Mouse (Mus musculus) limb, embryonic 13.5 days (tissue): ENCODE data around the gene Btd. TPM values are rescaled to one million over a fixed set of nuclear protein-coding genes. Genes with fewer than 3 reads are reported as not detected.

Experiments used
- ATAC-seq: fragments of 200-750 bp; cut with Nextera tagmentation; 2 replicates; pipeline ENCODE4 v1.8.0; 2017; ENCODE audit warnings: low read depth, moderate number of reproducible peaks, moderate TSS enrichment; ENCODE audit not compliant: low FRiP score
- H3K27ac ChIP-seq: fragments of 300-500 bp; sonication (generic); 2 replicates; pipeline ENCODE4 v1.5.1; 2015; ENCODE audit warnings: inconsistent platforms, mild to moderate bottlenecking, moderate library complexity
- H3K27me3 ChIP-seq: fragments of 300-500 bp; sonication (generic); 2 replicates; pipeline ENCODE4 v1.6.1; 2015; ENCODE audit warnings: mild to moderate bottlenecking, inconsistent platforms
- H3K36me3 ChIP-seq: fragments of 300-500 bp; sonication (generic); 2 replicates; pipeline ENCODE4 v1.6.1; 2015; ENCODE audit warnings: inconsistent platforms, mild to moderate bottlenecking, moderate library complexity
- H3K4me1 ChIP-seq: fragments of 300-500 bp; sonication (generic); 2 replicates; pipeline ENCODE4 v1.6.1; 2015; ENCODE audit warnings: inconsistent platforms
- H3K4me2 ChIP-seq: fragments of 300-500 bp; sonication (generic); replicated peaks from 2 replicates; pipeline ENCODE4 v1.6.1; 2015; ENCODE audit warnings: inconsistent platforms, mild to moderate bottlenecking, moderate library complexity
- H3K4me3 ChIP-seq: fragments of 300-500 bp; sonication (generic); 2 replicates; pipeline ENCODE4 v1.5.1; 2015; ENCODE audit warnings: moderate library complexity, mild to moderate bottlenecking, inconsistent platforms
- H3K9ac ChIP-seq: fragments of 300-500 bp; sonication (generic); 2 replicates; pipeline ENCODE4 v1.6.1; 2015; ENCODE audit warnings: mild to moderate bottlenecking, inconsistent platforms
- H3K9me3 ChIP-seq: fragments of 300-500 bp; sonication (generic); 2 replicates; pipeline ENCODE4 v1.6.1; 2016; ENCODE audit warnings: inconsistent platforms
- WGBS: fragments of 180-500 bp; shearing (Covaris S2); methylation state at CpG from one replicate; pipeline ENCODE4 v1.1.7; 2015; 5-methylcytosine and 5-hydroxymethylcytosine counted together
- polyA plus RNA-seq: library from polyadenylated mRNA; unstranded; fragments of >200 nt; fragmentation: Nextera tagmentation; extraction: Ambion mirVana; gene quantifications from 2 replicates; pipeline ENCODE4 v1.2.1, GENCODE M21; 2015

The Btd gene
- polyA plus RNA-seq, 1 experiment from 2014 or later = 33.1 TPM

- Histone ChIP-seq H3K4me1 (peaks cover 61% of the 10 kb centered on the region), H3K9me3 (no peaks in the 10 kb centered on the region), H3K4me3 (no peak overlapping the region), H3K27me3 (no peaks in the 10 kb centered on the region), H3K4me2 (no peak overlapping the region), H3K36me3 (peaks cover 23% of the 10 kb centered on the region), H3K9ac (no peak overlapping the region), H3K27ac (peak overlapping the region; percentile 65)
- no peak for ATAC-seq
- 67% methylated on average over 15 of the region's 15 CpGs for WGBS
Measured at GRCm38 (mm10) chr14:31669642-31670490, 29.0 kb downstream of the Btd start.

GRCm38 (mm10) chr14:31671635-31672320 is 30.9 kb downstream of the Btd start:
- H3K27ac ChIP-seq = peak overlapping the region; percentile 61; the same call in 1 of the 2 replicates
- ATAC-seq = no peak
- H3K4me3 ChIP-seq = no peak overlapping the region

GRCm38 (mm10) chr14:31680656-31681055 is 39.8 kb downstream of the Btd start:
- H3K9me3 ChIP-seq = no peaks in the 10 kb centered on the region
- no peaks in the 10 kb centered on the region for H3K27me3 ChIP-seq
- peaks cover 6% of the 10 kb centered on the region; the same call in 1 of the 2 replicates for H3K4me1 ChIP-seq
- H3K9ac ChIP-seq = no peak overlapping the region
- H3K4me2 ChIP-seq = no peak overlapping the region
- H3K36me3 ChIP-seq = no peaks in the 10 kb centered on the region
- no peak overlapping the region for H3K27ac ChIP-seq
- 84% methylated on average over 3 of the region's 3 CpGs for WGBS
- no peak overlapping the region for H3K4me3 ChIP-seq
- no peak for ATAC-seq

More at GRCm38 (mm10) chr14:31671635-31672320, 30.9 kb downstream of the Btd start:
- peaks cover 14% of the 10 kb centered on the region for H3K36me3 ChIP-seq
- H3K9ac ChIP-seq = no peak overlapping the region
- H3K4me1 ChIP-seq = peaks cover 45% of the 10 kb centered on the region
- H3K4me2 ChIP-seq = no peak overlapping the region
- H3K9me3 ChIP-seq = no peaks in the 10 kb centered on the region
- 71% methylated on average over 10 of the region's 10 CpGs for WGBS
- H3K27me3 ChIP-seq = no peaks in the 10 kb centered on the region

- ATAC-seq = no peak
- Histone ChIP-seq H3K4me3 (no peak overlapping the region), H3K4me2 (no peak overlapping the region), H3K4me1 (peaks cover 6% of the 10 kb centered on the region; the same call in 1 of the 2 replicates), H3K9ac (no peak overlapping the region), H3K9me3 (no peaks in the 10 kb centered on the region), H3K27me3 (no peaks in the 10 kb centered on the region), H3K27ac (no peak overlapping the region), H3K36me3 (no peaks in the 10 kb centered on the region)
- WGBS = 84% methylated on average over 9 of the region's 9 CpGs
Measured at GRCm38 (mm10) chr14:31681291-31681690, 40.5 kb downstream of the Btd start.

GRCm38 (mm10) chr14:31681931-31682555 is 41.2 kb downstream of the Btd start:
- no peak for ATAC-seq
- no peaks in the 10 kb centered on the region for H3K9me3 ChIP-seq
- H3K4me1 ChIP-seq = peaks cover 6% of the 10 kb centered on the region; the same call in 1 of the 2 replicates
- H3K27ac ChIP-seq = no peak overlapping the region
- H3K27me3 ChIP-seq = no peaks in the 10 kb centered on the region
- H3K4me3 ChIP-seq = no peak overlapping the region
- no peak overlapping the region for H3K4me2 ChIP-seq
- H3K36me3 ChIP-seq = no peaks in the 10 kb centered on the region
- H3K9ac ChIP-seq = no peak overlapping the region
- WGBS = 51% methylated on average over 5 of the region's 5 CpGs

- Histone ChIP-seq H3K9me3 (no peaks in the 10 kb centered on the region), H3K27ac (no peak overlapping the region), H3K4me1 (peaks cover 6% of the 10 kb centered on the region; the same call in 1 of the 2 replicates), H3K4me3 (no peak overlapping the region), H3K9ac (no peak overlapping the region), H3K4me2 (no peak overlapping the region), H3K36me3 (no peaks in the 10 kb centered on the region), H3K27me3 (no peaks in the 10 kb centered on the region)
- ATAC-seq = no peak
- 93% methylated on average over 2 of the region's 2 CpGs for WGBS
Measured at GRCm38 (mm10) chr14:31683610-31684009, 42.8 kb downstream of the Btd start.

- WGBS = 63% methylated on average over 7 of the region's 7 CpGs
- H3K9me3 ChIP-seq = no peaks in the 10 kb centered on the region
- ATAC-seq = no peak
- no peak overlapping the region for H3K4me2 ChIP-seq
- H3K27me3 ChIP-seq = no peaks in the 10 kb centered on the region
- no peaks in the 10 kb centered on the region for H3K36me3 ChIP-seq
- no peak overlapping the region for H3K9ac ChIP-seq
- H3K4me1 ChIP-seq = peaks cover 6% of the 10 kb centered on the region; the same call in 1 of the 2 replicates
- H3K4me3 ChIP-seq = no peak overlapping the region
- no peak overlapping the region for H3K27ac ChIP-seq
Measured at GRCm38 (mm10) chr14:31684343-31685040, 43.7 kb downstream of the Btd start.

- H3K27me3 ChIP-seq = no peaks in the 10 kb centered on the region
- H3K4me2 ChIP-seq = no peak overlapping the region
- H3K4me3 ChIP-seq = no peak overlapping the region
- peaks cover 6% of the 10 kb centered on the region; the same call in 1 of the 2 replicates for H3K4me1 ChIP-seq
- no peaks in the 10 kb centered on the region for H3K9me3 ChIP-seq
- ATAC-seq = no peak
- no peak overlapping the region for H3K27ac ChIP-seq
- H3K36me3 ChIP-seq = no peaks in the 10 kb centered on the region
- WGBS = 85% methylated on average over 10 of the region's 10 CpGs
- no peak overlapping the region for H3K9ac ChIP-seq
Measured at GRCm38 (mm10) chr14:31685680-31686079, 44.9 kb downstream of the Btd start.

GRCm38 (mm10) chr14:31686231-31686630 is 45.4 kb downstream of the Btd start:
- H3K27ac ChIP-seq = no peak overlapping the region
- H3K27me3 ChIP-seq = no peaks in the 10 kb centered on the region
- H3K4me3 ChIP-seq = no peak overlapping the region
- no peaks in the 10 kb centered on the region for H3K36me3 ChIP-seq
- H3K4me1 ChIP-seq = peaks cover 6% of the 10 kb centered on the region; the same call in 1 of the 2 replicates
- 89% methylated on average over 1 of the region's 1 CpGs for WGBS
- no peak for ATAC-seq
- no peaks in the 10 kb centered on the region for H3K9me3 ChIP-seq
- H3K9ac ChIP-seq = no peak overlapping the region
- H3K4me2 ChIP-seq = no peak overlapping the region

GRCm38 (mm10) chr14:31692536-31692935 is 51.7 kb downstream of the Btd start:
- WGBS = 84% methylated on average over 6 of the region's 6 CpGs
- no peak overlapping the region for H3K4me2 ChIP-seq
- no peak for ATAC-seq
- 0 out of 2 replicates have a peak, but pooled peaks cover 6% of the 10 kb centered on the region for H3K4me1 ChIP-seq
- no peak overlapping the region for H3K9ac ChIP-seq
- no peaks in the 10 kb centered on the region for H3K27me3 ChIP-seq
- no peak overlapping the region for H3K4me3 ChIP-seq
- H3K27ac ChIP-seq = no peak overlapping the region
- H3K9me3 ChIP-seq = no peaks in the 10 kb centered on the region
- H3K36me3 ChIP-seq = peaks cover 7% of the 10 kb centered on the region

- H3K9me3 ChIP-seq = no peaks in the 10 kb centered on the region
- H3K4me1 ChIP-seq = peaks cover 6% of the 10 kb centered on the region; the same call in 1 of the 2 replicates
- 90% methylated on average over 9 of the region's 9 CpGs for WGBS
- H3K36me3 ChIP-seq = peaks cover 29% of the 10 kb centered on the region
- ATAC-seq = no peak
- no peak overlapping the region for H3K4me2 ChIP-seq
- no peak overlapping the region for H3K27ac ChIP-seq
- no peak overlapping the region for H3K4me3 ChIP-seq
- no peaks in the 10 kb centered on the region for H3K27me3 ChIP-seq
- H3K9ac ChIP-seq = no peak overlapping the region
Measured at GRCm38 (mm10) chr14:31696206-31696984, 55.6 kb downstream of the Btd start.
